Mouse (Mus musculus): Measurements from ENCODE around the gene Psap. TPM values are rescaled to one million over a fixed set of nuclear protein-coding genes. Genes with fewer than 3 reads are reported as not detected.

Psap gene
- polyA plus RNA-seq, 1 experiment from 2014 or later, result 118 TPM

- H3K4me2 ChIP-seq, result peak overlapping the region; percentile 77
- H3K36me3 ChIP-seq, result no peaks in the 10 kb centered on the region
- H3K27ac ChIP-seq, result peak overlapping the region; percentile 22; the same call in 1 of the 2 replicates
- 84% methylated on average over 6 of the region's 6 CpGs for WGBS
- no peaks in the 10 kb centered on the region for H3K9me3 ChIP-seq (replicated peaks)
- no peak for ATAC-seq (replicated peaks; ENCODE audit: insufficient number of reproducible peaks, insufficient read depth, low FRiP score, low read depth)
- no peak overlapping the region for H3K9ac ChIP-seq
- peak overlapping the region; percentile 15; the same call in 1 of the 2 replicates for H3K4me3 ChIP-seq
- no peaks in the 10 kb centered on the region for H3K27me3 ChIP-seq
- peaks cover 76% of the 10 kb centered on the region for H3K4me1 ChIP-seq (replicated peaks)
Measured at GRCm38 (mm10) chr10:60280353-60280752, 2.9 kb downstream of the Psap start.

DNA sequence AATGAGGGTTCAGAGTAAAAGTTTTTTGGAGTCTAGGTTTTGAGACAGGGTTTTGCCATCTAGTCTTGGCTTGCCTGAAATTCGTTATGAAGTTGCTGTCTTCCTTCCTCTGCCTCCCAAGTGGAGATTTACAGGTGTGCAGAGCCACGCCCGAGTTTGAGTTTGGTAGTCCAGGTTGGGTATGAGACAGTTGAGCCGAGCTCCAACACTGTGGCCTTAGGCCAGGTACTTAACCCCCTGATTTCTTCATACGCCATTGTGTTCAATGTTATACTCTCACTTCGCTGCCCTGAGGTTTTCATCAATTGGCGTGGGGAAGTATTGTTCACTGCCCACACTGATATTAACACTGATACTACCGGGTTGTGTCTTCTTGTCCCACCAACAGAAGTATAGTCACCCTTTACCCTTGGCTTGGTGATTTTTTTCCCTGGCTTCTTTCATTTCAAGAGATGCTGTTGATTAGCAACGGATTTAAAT is 4.2 kb downstream of the Psap start:
- Histone ChIP-seq H3K36me3 (no peaks in the 10 kb centered on the region), H3K27ac (0 out of 2 replicates have a peak overlapping the region, but pooled peaks have one; percentile 20), H3K4me3 (no peak overlapping the region), H3K4me1 (replicated peaks) (peaks cover 88% of the 10 kb centered on the region), H3K9ac (no peak overlapping the region), H3K27me3 (no peaks in the 10 kb centered on the region), H3K4me2 (no peak overlapping the region), H3K9me3 (replicated peaks) (no peaks in the 10 kb centered on the region)
- 85% methylated on average over 9 of the region's 9 CpGs for WGBS
- no peak for ATAC-seq (replicated peaks; ENCODE audit: insufficient number of reproducible peaks, insufficient read depth, low FRiP score, low read depth)

- Histone ChIP-seq H3K4me2 (no peak overlapping the region), H3K27ac (peak overlapping the region; percentile 20), H3K4me3 (no peak overlapping the region), H3K27me3 (no peaks in the 10 kb centered on the region), H3K4me1 (replicated peaks) (peaks cover 88% of the 10 kb centered on the region), H3K9ac (no peak overlapping the region), H3K36me3 (no peaks in the 10 kb centered on the region), H3K9me3 (replicated peaks) (no peaks in the 10 kb centered on the region)
- ATAC-seq (replicated peaks; ENCODE audit: insufficient number of reproducible peaks, insufficient read depth, low FRiP score, low read depth), result no peak
- WGBS, result 82% methylated on average over 10 of the region's 10 CpGs
Measured at GRCm38 (mm10) chr10:60282116-60283014, 4.9 kb downstream of the Psap start.

DNA sequence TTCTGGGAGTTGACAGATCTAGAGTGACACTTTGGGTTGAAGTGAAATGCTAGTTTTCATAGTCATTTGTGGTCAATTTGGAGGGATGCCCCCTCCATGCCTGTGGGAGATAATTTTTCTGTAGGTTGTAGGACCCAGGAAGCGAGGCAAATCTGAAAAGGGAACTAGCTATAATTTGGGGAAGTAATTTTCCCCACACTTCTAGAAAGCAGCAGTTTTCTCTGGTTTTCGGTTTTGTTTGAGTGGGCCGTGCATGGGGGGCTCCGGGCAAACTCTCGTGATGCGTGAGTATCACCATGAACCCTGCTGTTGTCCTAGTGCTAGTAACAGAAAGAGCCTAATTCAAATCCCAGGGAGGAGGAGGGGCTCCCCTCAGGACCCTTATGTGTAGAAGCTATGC is 6.8 kb downstream of the Psap start:
- Histone ChIP-seq H3K4me2 (0 out of 2 replicates have a peak overlapping the region, but pooled peaks have one; percentile 1), H3K4me1 (replicated peaks) (peaks cover 86% of the 10 kb centered on the region), H3K4me3 (no peak overlapping the region), H3K9ac (no peak overlapping the region), H3K27me3 (no peaks in the 10 kb centered on the region), H3K9me3 (replicated peaks) (no peaks in the 10 kb centered on the region), H3K36me3 (no peaks in the 10 kb centered on the region), H3K27ac (peak overlapping the region; percentile 64)
- 88% methylated on average over 6 of the region's 6 CpGs for WGBS
- ATAC-seq (replicated peaks; ENCODE audit: insufficient number of reproducible peaks, insufficient read depth, low FRiP score, low read depth), result no peak

DNA sequence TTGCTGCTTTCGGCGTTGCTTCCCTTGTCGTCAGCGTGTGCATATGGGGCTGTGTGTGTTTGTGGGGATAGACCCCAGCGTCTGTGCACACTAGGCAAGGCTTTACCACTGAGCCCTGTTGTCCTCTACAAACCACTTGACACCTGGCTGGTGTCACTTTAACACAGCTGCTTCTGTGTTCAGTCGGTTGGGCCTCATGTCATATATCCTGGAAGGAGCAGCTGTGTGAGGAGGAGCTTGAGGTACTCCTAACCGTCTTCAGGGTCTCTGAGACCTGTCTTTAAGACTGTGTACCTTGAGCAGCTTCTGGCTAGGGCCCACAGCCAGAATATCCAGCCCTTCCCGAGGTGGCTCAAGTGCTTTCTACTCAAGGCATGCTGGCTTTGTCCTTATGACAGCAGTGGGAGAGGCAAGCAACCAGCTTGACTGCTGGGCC is 7.3 kb downstream of the Psap start:
- Histone ChIP-seq H3K4me3 (no peak overlapping the region), H3K9ac (no peak overlapping the region; the same call in 1 of the 2 replicates), H3K4me1 (replicated peaks) (peaks cover 86% of the 10 kb centered on the region), H3K27ac (peak overlapping the region; percentile 64), H3K27me3 (no peaks in the 10 kb centered on the region), H3K4me2 (peak overlapping the region; percentile 35), H3K9me3 (replicated peaks) (no peaks in the 10 kb centered on the region), H3K36me3 (no peaks in the 10 kb centered on the region)
- WGBS, result 45% methylated on average over 8 of the region's 8 CpGs
- peak; percentile 21; the same call in 1 of the 2 replicates for ATAC-seq (replicated peaks; ENCODE audit: insufficient number of reproducible peaks, insufficient read depth, low FRiP score, low read depth)

- no peaks in the 10 kb centered on the region for H3K27me3 ChIP-seq
- no peaks in the 10 kb centered on the region for H3K36me3 ChIP-seq
- H3K4me2 ChIP-seq, result peak overlapping the region; percentile 35
- no peak overlapping the region; the same call in 1 of the 2 replicates for H3K9ac ChIP-seq
- ATAC-seq (replicated peaks; ENCODE audit: insufficient number of reproducible peaks, insufficient read depth, low FRiP score, low read depth), result no peak; the same call in 1 of the 2 replicates
- 52% methylated on average over 8 of the region's 8 CpGs for WGBS
- peak overlapping the region; percentile 64 for H3K27ac ChIP-seq
- no peaks in the 10 kb centered on the region for H3K9me3 ChIP-seq (replicated peaks)
- H3K4me1 ChIP-seq (replicated peaks), result peaks cover 86% of the 10 kb centered on the region
- H3K4me3 ChIP-seq, result peak overlapping the region; percentile 4; the same call in 1 of the 2 replicates
Measured at GRCm38 (mm10) chr10:60285183-60285582, 7.8 kb downstream of the Psap start.

- Histone ChIP-seq H3K36me3 (no peaks in the 10 kb centered on the region), H3K27me3 (no peaks in the 10 kb centered on the region), H3K4me1 (replicated peaks) (peaks cover 86% of the 10 kb centered on the region), H3K9ac (no peak overlapping the region), H3K4me3 (peak overlapping the region; percentile 4; the same call in 1 of the 2 replicates), H3K9me3 (replicated peaks) (no peaks in the 10 kb centered on the region), H3K4me2 (peak overlapping the region; percentile 35), H3K27ac (peak overlapping the region; percentile 64)
- WGBS, result 54% methylated on average over 14 of the region's 14 CpGs
- ATAC-seq (replicated peaks; ENCODE audit: insufficient number of reproducible peaks, insufficient read depth, low FRiP score, low read depth), result 0 out of 2 replicates have a peak, but pooled peaks have one; percentile 29
Measured at GRCm38 (mm10) chr10:60285676-60286372, 8.4 kb downstream of the Psap start.

GRCm38 (mm10) chr10:60286546-60286945 is 9.1 kb downstream of the Psap start:
- no peak overlapping the region for H3K4me3 ChIP-seq
- H3K27ac ChIP-seq, result no peak overlapping the region
- H3K9ac ChIP-seq, result no peak overlapping the region
- peaks cover 84% of the 10 kb centered on the region for H3K4me1 ChIP-seq (replicated peaks)
- H3K4me2 ChIP-seq, result no peak overlapping the region
- WGBS, result 90% methylated on average over 7 of the region's 7 CpGs
- ATAC-seq (replicated peaks; ENCODE audit: insufficient number of reproducible peaks, insufficient read depth, low FRiP score, low read depth), result no peak
- no peaks in the 10 kb centered on the region for H3K36me3 ChIP-seq
- H3K9me3 ChIP-seq (replicated peaks), result no peaks in the 10 kb centered on the region
- no peaks in the 10 kb centered on the region for H3K27me3 ChIP-seq

DNA sequence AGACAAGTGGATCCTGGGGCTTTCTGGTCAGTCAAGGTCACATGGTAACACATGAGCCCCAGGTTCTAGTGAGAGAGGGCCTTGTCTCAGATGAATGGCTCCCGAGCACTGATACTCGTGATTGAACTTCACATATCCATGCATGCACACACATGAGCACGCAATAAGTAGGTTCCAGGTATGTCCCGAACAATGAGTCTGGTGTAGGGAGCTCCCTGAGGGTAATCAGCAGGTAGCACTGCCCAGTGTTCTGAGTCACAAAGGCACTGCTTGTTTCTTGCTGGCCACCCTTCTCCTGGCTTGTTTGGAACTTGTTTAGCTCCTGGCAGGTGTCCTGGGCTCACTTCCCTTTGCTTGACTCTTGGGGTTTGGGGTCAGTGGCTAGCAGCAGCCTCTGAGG is 9.7 kb downstream of the Psap start:
- Histone ChIP-seq H3K9ac (no peak overlapping the region), H3K9me3 (replicated peaks) (no peaks in the 10 kb centered on the region), H3K36me3 (no peaks in the 10 kb centered on the region), H3K4me1 (replicated peaks) (peaks cover 81% of the 10 kb centered on the region), H3K27ac (no peak overlapping the region), H3K4me3 (no peak overlapping the region), H3K4me2 (no peak overlapping the region), H3K27me3 (no peaks in the 10 kb centered on the region)
- no peak for ATAC-seq (replicated peaks; ENCODE audit: insufficient number of reproducible peaks, insufficient read depth, low FRiP score, low read depth)
- WGBS, result 85% methylated on average over 4 of the region's 4 CpGs

DNA sequence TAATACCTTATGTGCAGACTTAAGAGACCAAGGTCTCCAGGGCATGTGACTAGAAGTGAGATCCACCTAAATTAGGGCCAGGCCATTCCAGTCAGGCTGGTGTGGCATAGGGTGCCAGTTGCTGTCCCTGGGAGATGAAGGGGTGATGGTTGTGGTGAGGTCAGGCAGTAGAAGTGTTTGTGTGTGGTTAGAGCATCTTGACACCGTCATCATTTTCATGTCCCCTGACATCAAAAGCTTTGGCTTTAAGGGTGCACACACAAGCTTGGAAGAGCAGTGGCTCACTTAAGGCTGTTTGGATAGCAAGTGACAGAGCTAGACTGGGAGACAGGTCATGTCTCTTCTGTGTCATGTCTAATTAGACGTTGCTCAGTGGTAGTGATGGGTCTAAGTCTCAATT is 10.3 kb downstream of the Psap start:
- H3K36me3 ChIP-seq, result peaks cover 4% of the 10 kb centered on the region; the same call in 1 of the 2 replicates
- no peak overlapping the region for H3K27ac ChIP-seq
- ATAC-seq (replicated peaks; ENCODE audit: insufficient number of reproducible peaks, insufficient read depth, low FRiP score, low read depth), result no peak
- peaks cover 75% of the 10 kb centered on the region for H3K4me1 ChIP-seq (replicated peaks)
- no peaks in the 10 kb centered on the region for H3K27me3 ChIP-seq
- no peak overlapping the region for H3K9ac ChIP-seq
- H3K4me3 ChIP-seq, result no peak overlapping the region
- H3K4me2 ChIP-seq, result no peak overlapping the region
- H3K9me3 ChIP-seq (replicated peaks), result no peaks in the 10 kb centered on the region
- WGBS, result 67% methylated on average over 2 of the region's 2 CpGs

- no peak overlapping the region for H3K4me2 ChIP-seq
- H3K36me3 ChIP-seq, result peaks cover 19% of the 10 kb centered on the region
- H3K4me1 ChIP-seq (replicated peaks), result peaks cover 60% of the 10 kb centered on the region
- no peak for ATAC-seq (replicated peaks; ENCODE audit: insufficient number of reproducible peaks, insufficient read depth, low FRiP score, low read depth)
- no peak overlapping the region for H3K9ac ChIP-seq
- 67% methylated on average over 8 of the region's 8 CpGs for WGBS
- no peak overlapping the region for H3K27ac ChIP-seq
- H3K9me3 ChIP-seq (replicated peaks), result no peaks in the 10 kb centered on the region
- no peaks in the 10 kb centered on the region for H3K27me3 ChIP-seq
- H3K4me3 ChIP-seq, result no peak overlapping the region
Measured at GRCm38 (mm10) chr10:60289216-60289615, 11.8 kb downstream of the Psap start.

Measured in heart, embryonic 15.5 days (tissue).